Mouse (Mus musculus) hindbrain, embryonic 16.5 days (tissue): Measurements from ENCODE around the gene Bmpr1a. TPM values are rescaled to one million over a fixed set of nuclear protein-coding genes. Genes with fewer than 3 reads are reported as not detected.

ENCODE experiments used
- ATAC-seq: fragments of 200-750 bp; cut with Nextera tagmentation; 2 replicates; pipeline ENCODE4 v1.8.0; 2017; ENCODE audit warnings: moderate TSS enrichment, moderate library complexity
- H3K27ac ChIP-seq: fragments of 300-500 bp; sonication (generic); 2 replicates; pipeline ENCODE4 v1.5.1; 2014; ENCODE audit warnings: low read depth, mild to moderate bottlenecking, control low read depth, low read length, moderate library complexity
- H3K27me3 ChIP-seq: fragments of 300-500 bp; sonication (generic); replicated peaks from 2 replicates; pipeline ENCODE4 v1.6.1; 2014; ENCODE audit warnings: low read length; ENCODE audit not compliant: control insufficient read depth, insufficient read depth
- H3K36me3 ChIP-seq: fragments of 300-500 bp; sonication (generic); 2 replicates; pipeline ENCODE4 v1.6.1; 2014; ENCODE audit warnings: mild to moderate bottlenecking, low read length, moderate library complexity, mixed read lengths; ENCODE audit not compliant: control insufficient read depth, insufficient read depth
- H3K4me1 ChIP-seq: fragments of 300-500 bp; sonication (generic); 2 replicates; pipeline ENCODE4 v1.6.1; 2014; ENCODE audit warnings: low read depth, low read length; ENCODE audit not compliant: control insufficient read depth, insufficient read depth
- H3K4me2 ChIP-seq: fragments of 300-500 bp; sonication (generic); 2 replicates; pipeline ENCODE4 v1.6.1; 2014; ENCODE audit warnings: mild to moderate bottlenecking, low read length, control low read depth, moderate library complexity
- H3K4me3 ChIP-seq: fragments of 300-500 bp; sonication (generic); 2 replicates; pipeline ENCODE4 v1.5.1; 2014; ENCODE audit warnings: mild to moderate bottlenecking, low read length, control low read depth, moderate library complexity
- H3K9ac ChIP-seq: fragments of 300-500 bp; sonication (generic); 2 replicates; pipeline ENCODE4 v1.6.1; 2014; ENCODE audit warnings: low read depth, mild to moderate bottlenecking, control low read depth, low read length, moderate library complexity
- H3K9me3 ChIP-seq: fragments of 300-500 bp; sonication (generic); 2 replicates; pipeline ENCODE4 v1.6.1; 2014; ENCODE audit warnings: mild to moderate bottlenecking, low read length, moderate library complexity; ENCODE audit not compliant: control insufficient read depth
- WGBS: fragments of 180-500 bp; shearing (Covaris S2); extraction: QIAGEN DNeasy Blood & Tissue Kit; methylation state at CpG from one replicate; pipeline ENCODE4 v1.1.7; 2014; 5-methylcytosine and 5-hydroxymethylcytosine counted together
- polyA plus RNA-seq: library from polyadenylated mRNA; unstranded; fragments of >200 nt; fragmentation: Nextera tagmentation; extraction: Ambion mirVana; gene quantifications from 2 replicates; pipeline ENCODE4 v1.2.1, GENCODE M21; 2015

Gene Bmpr1a
- polyA plus RNA-seq, 1 experiment from 2014 or later: 11.1 TPM

DNA sequence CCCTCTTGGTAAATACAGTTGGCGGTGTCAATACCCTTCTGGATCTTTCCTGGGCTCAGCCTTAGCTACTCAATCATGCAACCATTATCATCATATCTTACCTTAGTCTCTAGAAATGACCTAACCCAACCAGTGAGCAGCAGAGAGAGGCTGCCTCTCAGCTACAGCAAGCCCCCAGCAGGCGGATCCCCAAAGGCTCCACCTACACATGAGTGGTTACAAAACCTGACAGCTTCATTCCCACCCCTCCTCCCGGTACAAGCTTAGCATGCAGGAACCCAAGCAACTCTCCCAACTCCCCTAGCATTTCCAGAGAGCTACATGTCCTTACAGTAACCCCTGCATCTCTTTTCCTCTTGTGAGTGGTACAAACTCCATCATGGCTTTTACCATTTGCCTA, 103.1 kb downstream of the Bmpr1a start:
- 100% methylated on average over 3 of the region's 3 CpGs for WGBS
- no peak overlapping the region for H3K4me3 ChIP-seq
- no peaks in the 10 kb centered on the region for H3K9me3 ChIP-seq
- no peak for ATAC-seq
- H3K27me3 ChIP-seq: no peaks in the 10 kb centered on the region
- H3K9ac ChIP-seq: no peak overlapping the region
- no peaks in the 10 kb centered on the region for H3K4me1 ChIP-seq
- peaks cover 11% of the 10 kb centered on the region for H3K36me3 ChIP-seq
- H3K27ac ChIP-seq: no peak overlapping the region
- H3K4me2 ChIP-seq: no peak overlapping the region

- no peaks in the 10 kb centered on the region for H3K4me1 ChIP-seq
- H3K4me2 ChIP-seq: no peak overlapping the region
- ATAC-seq: no peak
- no peaks in the 10 kb centered on the region for H3K27me3 ChIP-seq
- peaks cover 11% of the 10 kb centered on the region for H3K36me3 ChIP-seq
- no peak overlapping the region for H3K27ac ChIP-seq
- H3K9me3 ChIP-seq: no peaks in the 10 kb centered on the region
- WGBS: 97% methylated on average over 6 of the region's 6 CpGs
- H3K9ac ChIP-seq: no peak overlapping the region
- no peak overlapping the region for H3K4me3 ChIP-seq
Measured at GRCm38 (mm10) chr14:34399301-34399700, 103.8 kb downstream of the Bmpr1a start.

DNA sequence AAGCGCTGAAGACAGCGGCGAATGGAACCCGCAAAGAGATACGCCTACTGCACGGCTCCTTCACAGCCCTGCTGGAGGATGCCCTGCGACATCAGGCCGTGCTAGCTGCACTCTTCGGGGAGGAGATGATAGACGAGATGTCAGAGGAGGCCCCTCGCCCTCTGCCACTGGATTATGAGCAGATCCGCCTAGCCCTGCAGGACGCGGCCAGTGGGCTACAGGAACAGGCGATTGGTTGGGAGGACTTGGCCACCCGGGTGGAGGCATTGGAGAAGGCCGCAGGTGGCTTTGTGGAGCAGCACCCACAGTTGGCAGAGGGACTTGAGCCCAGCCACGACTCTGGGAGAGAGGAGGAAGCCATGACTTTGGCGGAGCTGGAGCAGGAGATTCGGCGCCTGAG, 104.2 kb downstream of the Bmpr1a start:
- 95% methylated on average over 21 of the region's 21 CpGs for WGBS
- Histone ChIP-seq H3K9me3 (no peaks in the 10 kb centered on the region), H3K27ac (no peak overlapping the region), H3K4me2 (no peak overlapping the region), H3K9ac (no peak overlapping the region), H3K4me3 (no peak overlapping the region), H3K27me3 (no peaks in the 10 kb centered on the region), H3K4me1 (no peaks in the 10 kb centered on the region), H3K36me3 (peaks cover 11% of the 10 kb centered on the region)
- ATAC-seq: no peak

- Histone ChIP-seq H3K27me3 (no peaks in the 10 kb centered on the region), H3K4me2 (no peak overlapping the region), H3K4me3 (no peak overlapping the region), H3K36me3 (peaks cover 9% of the 10 kb centered on the region), H3K27ac (no peak overlapping the region), H3K4me1 (no peaks in the 10 kb centered on the region), H3K9ac (no peak overlapping the region), H3K9me3 (no peaks in the 10 kb centered on the region)
- WGBS: 82% methylated on average over 5 of the region's 5 CpGs
- ATAC-seq: no peak
Measured at GRCm38 (mm10) chr14:34397871-34398270, 105.3 kb downstream of the Bmpr1a start.

DNA sequence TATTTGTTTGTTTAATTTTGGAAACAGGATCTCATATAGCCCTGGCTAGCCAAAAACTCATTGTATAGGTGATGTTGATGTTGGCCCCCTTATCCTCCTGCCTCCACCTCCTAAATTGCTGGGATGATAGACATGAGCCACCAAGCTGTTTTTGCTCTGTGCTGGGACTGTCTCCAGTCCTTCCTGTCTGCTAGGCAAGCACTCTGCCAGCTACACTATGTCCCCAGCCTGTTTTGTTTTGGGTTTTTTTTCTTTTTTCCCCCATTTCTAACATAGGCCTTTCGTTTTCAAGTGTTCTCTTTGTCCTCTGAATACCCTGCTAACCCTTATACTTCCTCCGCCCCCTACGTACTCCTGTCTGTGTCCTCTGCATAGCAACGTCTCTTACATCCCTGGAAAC, 109.8 kb downstream of the Bmpr1a start:
- no peaks in the 10 kb centered on the region; the same call in 1 of the 2 replicates for H3K9me3 ChIP-seq
- no peak overlapping the region for H3K9ac ChIP-seq
- peak; percentile 54; the same call in 1 of the 2 replicates for ATAC-seq
- H3K4me3 ChIP-seq: no peak overlapping the region
- 0 out of 2 replicates have a peak, but pooled peaks cover 3% of the 10 kb centered on the region for H3K36me3 ChIP-seq
- no peak overlapping the region for H3K27ac ChIP-seq
- no peaks in the 10 kb centered on the region for H3K27me3 ChIP-seq
- no peak overlapping the region for H3K4me2 ChIP-seq
- WGBS: 59% methylated on average over 4 of the region's 4 CpGs
- no peaks in the 10 kb centered on the region for H3K4me1 ChIP-seq

- no peak for ATAC-seq
- no peak overlapping the region for H3K4me2 ChIP-seq
Measured at GRCm38 (mm10) chr14:34382921-34383704, 120.0 kb downstream of the Bmpr1a start.

GRCm38 (mm10) chr14:34378560-34379331, 124.4 kb downstream of the Bmpr1a start:
- peak; percentile 73 for ATAC-seq
- H3K4me2 ChIP-seq: no peak overlapping the region
- H3K27ac ChIP-seq: peak overlapping the region; percentile 44; the same call in 1 of the 2 replicates
- H3K4me3 ChIP-seq: no peak overlapping the region
- H3K9me3 ChIP-seq: no peaks in the 10 kb centered on the region
- 31% methylated on average over 11 of the region's 11 CpGs for WGBS
- no peaks in the 10 kb centered on the region for H3K27me3 ChIP-seq
- H3K4me1 ChIP-seq: peaks cover 12% of the 10 kb centered on the region
- no peaks in the 10 kb centered on the region for H3K36me3 ChIP-seq
- H3K9ac ChIP-seq: no peak overlapping the region

More at GRCm38 (mm10) chr14:34382921-34383704, 120.0 kb downstream of the Bmpr1a start:
- 95% methylated on average over 9 of the region's 9 CpGs for WGBS
- Histone ChIP-seq H3K9me3 (no peaks in the 10 kb centered on the region), H3K4me3 (no peak overlapping the region), H3K9ac (no peak overlapping the region), H3K36me3 (no peaks in the 10 kb centered on the region), H3K4me1 (peaks cover 7% of the 10 kb centered on the region), H3K27ac (no peak overlapping the region), H3K27me3 (no peaks in the 10 kb centered on the region)

DNA sequence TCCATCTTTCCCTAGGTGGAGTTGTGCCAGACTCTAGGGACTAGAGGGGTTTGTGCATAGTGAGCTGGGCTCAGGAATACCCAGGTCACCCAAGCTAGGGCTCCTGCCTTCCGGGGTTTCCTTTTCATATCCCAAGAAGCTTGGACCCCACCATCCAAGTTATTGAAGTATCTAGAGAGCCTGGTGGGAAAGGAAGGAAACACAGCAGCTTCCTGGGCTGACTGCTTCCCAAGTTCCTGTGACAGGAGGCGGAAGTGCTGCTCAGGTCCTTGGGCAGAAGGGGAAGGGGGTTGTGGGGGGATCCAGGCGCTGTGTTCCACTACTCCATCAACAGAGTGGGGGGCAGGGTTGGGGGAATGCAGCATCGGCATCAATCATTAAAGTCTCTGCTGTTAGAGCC, 126.0 kb downstream of the Bmpr1a start:
- H3K9ac ChIP-seq: no peak overlapping the region
- no peak overlapping the region for H3K4me2 ChIP-seq
- H3K9me3 ChIP-seq: no peaks in the 10 kb centered on the region
- H3K27ac ChIP-seq: no peak overlapping the region
- H3K4me1 ChIP-seq: peaks cover 12% of the 10 kb centered on the region
- WGBS: 82% methylated on average over 4 of the region's 4 CpGs
- H3K27me3 ChIP-seq: no peaks in the 10 kb centered on the region
- H3K4me3 ChIP-seq: no peak overlapping the region
- H3K36me3 ChIP-seq: no peaks in the 10 kb centered on the region
- ATAC-seq: no peak

GRCm38 (mm10) chr14:34375941-34376340, 127.2 kb downstream of the Bmpr1a start:
- Histone ChIP-seq H3K36me3 (no peaks in the 10 kb centered on the region), H3K4me2 (no peak overlapping the region), H3K27ac (no peak overlapping the region), H3K27me3 (no peaks in the 10 kb centered on the region), H3K9me3 (no peaks in the 10 kb centered on the region), H3K4me3 (no peak overlapping the region), H3K9ac (no peak overlapping the region), H3K4me1 (peaks cover 12% of the 10 kb centered on the region)
- WGBS: 89% methylated on average over 5 of the region's 5 CpGs
- no peak for ATAC-seq
